Mouse (Mus musculus) heart, embryonic 16.5 days (tissue): Measurements from ENCODE around the gene Gusb. TPM values are rescaled to one million over a fixed set of nuclear protein-coding genes. Genes with fewer than 3 reads are reported as not detected.

Experiments
- ATAC-seq: fragments of 200-750 bp; cut with Nextera tagmentation; replicated peaks from 2 replicates; pipeline ENCODE4 v1.8.0; 2017; ENCODE audit warnings: moderate number of reproducible peaks; ENCODE audit not compliant: insufficient read depth, low FRiP score; ENCODE audit errors: extremely low read depth
- H3K27ac ChIP-seq: fragments of 300-500 bp; sonication (generic); 2 replicates; pipeline ENCODE4 v1.5.1; 2014; ENCODE audit warnings: mild to moderate bottlenecking, low read length, control low read depth, moderate library complexity
- H3K27me3 ChIP-seq: fragments of 300-500 bp; sonication (generic); 2 replicates; pipeline ENCODE4 v1.6.1; 2014; ENCODE audit warnings: low read length, mixed read lengths; ENCODE audit not compliant: control insufficient read depth, insufficient read depth
- H3K36me3 ChIP-seq: fragments of 300-500 bp; sonication (generic); 2 replicates; pipeline ENCODE4 v1.6.1; 2014; ENCODE audit not compliant: control insufficient read depth, insufficient read depth
- H3K4me1 ChIP-seq: fragments of 300-500 bp; sonication (generic); 2 replicates; pipeline ENCODE4 v1.6.1; 2014; ENCODE audit warnings: low read length, mixed read lengths; ENCODE audit not compliant: control insufficient read depth, insufficient read depth
- H3K4me2 ChIP-seq: fragments of 300-500 bp; sonication (generic); 2 replicates; pipeline ENCODE4 v1.6.1; 2014; ENCODE audit warnings: low read depth, mild to moderate bottlenecking, control low read depth, low read length
- H3K4me3 ChIP-seq: fragments of 300-500 bp; sonication (generic); 2 replicates; pipeline ENCODE4 v1.5.1; 2014; ENCODE audit warnings: mild to moderate bottlenecking, control low read depth, low read length
- H3K9ac ChIP-seq: fragments of 300-500 bp; sonication (generic); 2 replicates; pipeline ENCODE4 v1.6.1; 2014; ENCODE audit warnings: low read length, control low read depth
- H3K9me3 ChIP-seq: fragments of 300-500 bp; sonication (generic); replicated peaks from 2 replicates; pipeline ENCODE4 v1.6.1; 2016; ENCODE audit warnings: low read length; ENCODE audit not compliant: control insufficient read depth
- WGBS: fragments of 180-500 bp; shearing (Covaris S2); extraction: QIAGEN DNeasy Blood & Tissue Kit; methylation state at CpG from one replicate; pipeline ENCODE4 v1.1.7; 2014; 5-methylcytosine and 5-hydroxymethylcytosine counted together
- polyA plus RNA-seq: library from polyadenylated mRNA; unstranded; fragments of >200 nt; fragmentation: Nextera tagmentation; extraction: Ambion mirVana; gene quantifications from 2 replicates; pipeline ENCODE4 v1.2.1, GENCODE M21; 2015

The Gusb gene
- polyA plus RNA-seq, 1 experiment from 2014 or later: 36.8 TPM

DNA sequence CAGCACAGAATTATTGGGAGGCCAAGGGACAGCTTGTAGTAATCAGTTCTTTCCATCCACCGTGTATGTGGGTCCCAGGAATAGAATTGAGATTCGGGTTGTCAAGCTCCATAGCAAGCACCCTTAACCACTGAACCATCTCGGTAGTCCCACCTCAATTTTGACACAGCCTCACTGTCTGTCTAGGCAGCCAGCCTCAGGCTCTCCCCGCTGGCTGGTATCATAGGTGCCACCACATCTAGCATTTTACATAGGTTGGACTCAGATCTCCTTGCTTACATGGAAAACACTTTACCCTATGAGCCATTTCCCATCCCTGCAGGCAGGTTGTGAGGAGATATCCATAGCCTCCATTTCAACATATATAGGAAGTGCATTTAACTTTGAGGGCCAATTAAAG, 28.5 kb downstream of the Gusb start:
- no peaks in the 10 kb centered on the region; the same call in 1 of the 2 replicates for H3K4me1 ChIP-seq
- H3K36me3 ChIP-seq: peaks cover 8% of the 10 kb centered on the region; the same call in 1 of the 2 replicates
- H3K27ac ChIP-seq: no peak overlapping the region
- H3K9me3 ChIP-seq: no peaks in the 10 kb centered on the region
- no peaks in the 10 kb centered on the region for H3K27me3 ChIP-seq
- H3K9ac ChIP-seq: no peak overlapping the region
- no peak overlapping the region for H3K4me3 ChIP-seq
- 80% methylated on average over 4 of the region's 4 CpGs for WGBS
- no peak overlapping the region for H3K4me2 ChIP-seq
- no peak for ATAC-seq

- Histone ChIP-seq H3K27me3 (no peaks in the 10 kb centered on the region), H3K9ac (no peak overlapping the region), H3K4me2 (no peak overlapping the region), H3K36me3 (peaks cover 8% of the 10 kb centered on the region; the same call in 1 of the 2 replicates), H3K4me3 (no peak overlapping the region), H3K9me3 (no peaks in the 10 kb centered on the region), H3K4me1 (no peaks in the 10 kb centered on the region), H3K27ac (no peak overlapping the region)
- 79% methylated on average over 4 of the region's 4 CpGs for WGBS
- ATAC-seq: no peak
These were observed 31.4 kb downstream of the Gusb start for GRCm38 (mm10) chr5:129971491-129971890.

DNA sequence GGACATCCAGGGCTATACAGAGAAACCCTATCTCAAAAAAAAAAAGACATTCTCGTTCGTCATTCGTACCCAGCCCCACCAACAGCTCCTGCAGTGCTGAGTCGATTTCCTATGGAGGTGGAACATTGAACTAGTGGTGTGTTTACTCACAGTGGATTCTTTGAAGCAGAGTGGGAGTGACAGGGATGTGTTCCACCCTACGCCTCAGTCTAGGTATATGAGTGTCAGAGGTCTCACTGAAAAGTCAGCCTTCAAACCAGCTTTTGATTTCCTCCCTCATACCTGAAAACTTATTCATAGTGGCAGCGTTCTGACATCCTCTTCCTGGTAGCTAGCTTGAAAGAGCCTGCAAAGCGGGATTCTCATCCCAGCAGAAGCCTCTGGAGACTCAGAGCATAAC, 34.4 kb downstream of the Gusb start:
- H3K4me1 ChIP-seq: no peaks in the 10 kb centered on the region
- H3K27ac ChIP-seq: no peak overlapping the region
- H3K4me3 ChIP-seq: no peak overlapping the region
- H3K36me3 ChIP-seq: peaks cover 5% of the 10 kb centered on the region; the same call in 1 of the 2 replicates
- no peak overlapping the region for H3K4me2 ChIP-seq
- WGBS: 74% methylated on average over 7 of the region's 7 CpGs
- H3K9me3 ChIP-seq: no peaks in the 10 kb centered on the region
- H3K27me3 ChIP-seq: no peaks in the 10 kb centered on the region
- no peak overlapping the region for H3K9ac ChIP-seq
- no peak for ATAC-seq

DNA sequence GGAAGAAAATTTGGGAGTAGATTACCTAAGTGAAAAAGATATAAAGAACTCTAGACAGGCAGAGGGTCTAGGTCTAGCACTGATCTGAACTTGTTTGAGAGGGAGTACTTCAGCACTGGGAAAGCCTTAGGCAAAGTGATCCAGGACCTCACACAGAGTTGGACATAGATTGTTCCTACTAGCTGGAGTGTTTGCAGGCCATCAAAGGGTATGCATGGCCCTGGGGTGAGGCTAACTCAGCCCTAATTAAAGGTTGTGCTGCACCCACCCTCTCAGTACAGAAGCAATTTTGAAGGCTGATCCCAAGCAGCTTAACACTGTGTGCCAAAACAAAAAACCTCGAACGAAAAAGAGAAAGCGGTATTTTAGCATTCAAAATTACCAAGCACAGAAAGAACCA, 36.4 kb downstream of the Gusb start:
- H3K9me3 ChIP-seq: no peaks in the 10 kb centered on the region

GRCm38 (mm10) chr5:129963224-129963623, 39.6 kb downstream of the Gusb start:
- 51% methylated on average over 4 of the region's 4 CpGs for WGBS
- Histone ChIP-seq H3K4me3 (no peak overlapping the region), H3K36me3 (0 out of 2 replicates have a peak, but pooled peaks cover 3% of the 10 kb centered on the region), H3K27ac (no peak overlapping the region), H3K9me3 (no peaks in the 10 kb centered on the region), H3K4me2 (no peak overlapping the region), H3K9ac (no peak overlapping the region), H3K27me3 (no peaks in the 10 kb centered on the region), H3K4me1 (no peaks in the 10 kb centered on the region)
- ATAC-seq: no peak

More for the DNA sequence above, 36.4 kb downstream of the Gusb start:
- Histone ChIP-seq H3K4me2 (no peak overlapping the region), H3K27ac (no peak overlapping the region), H3K4me1 (no peaks in the 10 kb centered on the region), H3K4me3 (no peak overlapping the region), H3K9ac (no peak overlapping the region), H3K27me3 (no peaks in the 10 kb centered on the region), H3K36me3 (0 out of 2 replicates have a peak, but pooled peaks cover under 1% of the 10 kb centered on the region)
- WGBS: 93% methylated on average over 3 of the region's 3 CpGs
- no peak for ATAC-seq

DNA sequence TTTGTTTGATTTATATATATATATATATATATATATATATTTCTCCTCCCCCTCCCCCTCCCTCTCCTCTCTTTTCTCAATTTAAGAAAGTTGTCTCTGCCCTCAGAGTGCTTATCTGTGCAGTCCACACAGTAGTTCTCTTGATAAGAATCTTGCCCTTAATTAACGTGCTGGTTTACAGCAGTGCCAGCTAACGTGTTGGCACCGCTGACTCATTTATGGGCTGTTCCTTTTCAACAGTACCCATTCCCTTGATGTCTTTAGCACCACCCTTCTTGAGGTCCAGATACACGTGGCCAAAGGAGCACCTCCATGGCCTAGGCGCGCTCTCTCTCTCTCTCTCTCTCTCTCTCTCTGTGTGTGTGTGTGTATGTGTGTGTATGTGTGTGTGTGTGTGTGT, 47.1 kb downstream of the Gusb start:
- Histone ChIP-seq H3K4me2 (no peak overlapping the region), H3K27ac (no peak overlapping the region), H3K36me3 (0 out of 2 replicates have a peak, but pooled peaks cover 3% of the 10 kb centered on the region), H3K9ac (no peak overlapping the region), H3K4me3 (no peak overlapping the region), H3K4me1 (peaks cover 3% of the 10 kb centered on the region), H3K27me3 (no peaks in the 10 kb centered on the region), H3K9me3 (no peaks in the 10 kb centered on the region)
- WGBS: 75% methylated on average over 6 of the region's 6 CpGs
- no peak for ATAC-seq

DNA sequence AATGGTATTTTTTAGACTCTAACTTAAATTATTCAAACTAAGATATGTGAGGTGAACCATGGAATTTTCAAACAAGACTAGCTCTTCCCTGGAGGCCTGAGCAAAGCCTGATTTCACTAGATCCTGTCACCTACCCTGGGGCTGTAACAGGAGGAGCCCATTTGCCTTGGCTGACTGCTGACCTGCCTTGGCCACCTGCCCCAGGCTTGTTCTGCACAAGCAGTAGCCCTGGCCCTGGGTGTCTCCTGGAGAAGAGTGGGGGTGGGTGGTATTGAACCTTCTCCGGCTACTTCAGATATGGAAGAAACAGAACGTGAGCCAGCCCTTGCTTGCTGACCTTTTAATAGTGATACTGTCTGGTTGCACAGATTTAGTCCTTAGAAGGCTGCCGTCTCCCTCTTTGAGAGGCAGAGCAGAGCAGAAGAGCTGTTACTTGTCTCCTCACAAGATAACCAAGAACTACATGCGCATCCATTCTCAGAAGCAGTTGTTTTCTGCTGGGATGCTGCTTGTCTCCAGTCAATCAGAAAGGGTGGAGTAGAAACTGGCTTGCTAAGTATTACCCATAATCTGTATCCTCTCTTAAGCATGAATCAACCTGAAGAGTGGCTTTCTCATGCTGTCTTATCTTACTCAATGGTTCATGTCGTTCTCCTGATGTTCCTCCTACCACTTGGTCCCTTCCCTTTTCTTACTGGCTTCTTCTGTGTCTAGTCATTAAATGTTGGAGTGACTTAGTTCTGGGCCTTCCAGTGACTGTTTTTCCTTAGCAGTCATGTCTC, 48.2 kb downstream of the Gusb start:
- WGBS: 54% methylated on average over 5 of the region's 5 CpGs
- no peaks in the 10 kb centered on the region for H3K36me3 ChIP-seq
- H3K9ac ChIP-seq: no peak overlapping the region
- no peak for ATAC-seq
- H3K4me3 ChIP-seq: no peak overlapping the region
- H3K4me2 ChIP-seq: no peak overlapping the region
- no peaks in the 10 kb centered on the region for H3K9me3 ChIP-seq
- no peak overlapping the region for H3K27ac ChIP-seq
- peaks cover 3% of the 10 kb centered on the region for H3K4me1 ChIP-seq
- no peaks in the 10 kb centered on the region for H3K27me3 ChIP-seq

DNA sequence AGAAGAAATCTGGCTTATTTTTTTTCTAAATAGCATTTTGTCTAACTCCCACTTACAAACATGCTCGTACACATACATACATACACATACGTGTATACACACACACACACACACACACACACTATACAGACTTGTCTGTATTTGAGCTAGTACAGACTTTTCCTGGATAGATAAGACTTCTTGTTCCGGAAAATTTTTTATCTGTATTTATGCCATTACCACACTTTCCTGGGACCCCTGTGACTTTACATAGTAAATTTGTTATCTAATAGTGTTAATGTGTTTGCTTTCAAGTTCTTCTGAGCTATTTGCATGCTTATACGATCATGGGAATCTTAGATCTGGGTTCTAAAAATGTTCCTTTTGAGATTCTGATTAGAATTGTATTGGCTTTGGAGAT, 50.7 kb downstream of the Gusb start:
- H3K4me2 ChIP-seq: no peak overlapping the region
- H3K27ac ChIP-seq: no peak overlapping the region
- 75% methylated on average over 4 of the region's 4 CpGs for WGBS

DNA sequence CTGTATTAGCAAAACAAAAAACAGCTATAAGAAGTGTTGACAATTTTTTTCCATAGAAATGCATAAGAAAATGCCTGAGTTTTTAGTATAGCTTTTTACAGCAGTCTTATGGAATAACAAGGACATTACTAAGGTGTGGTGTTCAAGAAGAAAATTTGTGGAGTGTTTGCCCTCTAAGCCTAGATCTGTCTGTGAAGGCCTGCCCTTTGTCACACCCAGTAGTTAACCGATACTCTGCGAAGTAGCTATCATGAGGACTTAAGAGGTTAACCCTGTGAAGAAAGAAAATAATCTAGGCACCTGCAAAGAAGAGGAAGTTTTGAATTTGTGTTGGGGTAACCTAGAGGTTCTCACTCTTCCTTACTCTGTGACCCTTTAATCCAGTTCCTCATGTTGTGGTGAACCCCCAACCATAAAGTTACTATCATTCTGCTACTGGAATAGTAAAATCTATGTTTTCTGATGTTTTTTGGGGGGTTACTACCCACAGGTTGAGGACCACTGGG, 55.3 kb downstream of the Gusb start:
- Histone ChIP-seq H3K4me2 (no peak overlapping the region), H3K27ac (no peak overlapping the region), H3K27me3 (no peaks in the 10 kb centered on the region), H3K9ac (no peak overlapping the region), H3K9me3 (no peaks in the 10 kb centered on the region), H3K36me3 (peaks cover 4% of the 10 kb centered on the region; the same call in 1 of the 2 replicates), H3K4me3 (no peak overlapping the region), H3K4me1 (peaks cover 9% of the 10 kb centered on the region)
- ATAC-seq: no peak
- WGBS: 80% methylated on average over 2 of the region's 2 CpGs

More for the DNA sequence above, 50.7 kb downstream of the Gusb start:
- ATAC-seq: no peak
- Histone ChIP-seq H3K9me3 (no peaks in the 10 kb centered on the region), H3K36me3 (no peaks in the 10 kb centered on the region), H3K4me1 (peaks cover 8% of the 10 kb centered on the region), H3K27me3 (no peaks in the 10 kb centered on the region), H3K9ac (no peak overlapping the region), H3K4me3 (no peak overlapping the region)
